Mouse (Mus musculus) thymus, postnatal 36 days (tissue): ENCODE measurements around the gene Dnajc6.
A peak's percentile ranks its signal among the peaks of the same experiment; 100 is the strongest.

Experiments used
- DNase-seq, 2 experiments: peaks; one replicate each; pipeline ENCODE4 v3.0.0; 2022; ENCODE audit warnings: mixed read lengths in 2 of 2

Dnajc6 gene

DNA sequence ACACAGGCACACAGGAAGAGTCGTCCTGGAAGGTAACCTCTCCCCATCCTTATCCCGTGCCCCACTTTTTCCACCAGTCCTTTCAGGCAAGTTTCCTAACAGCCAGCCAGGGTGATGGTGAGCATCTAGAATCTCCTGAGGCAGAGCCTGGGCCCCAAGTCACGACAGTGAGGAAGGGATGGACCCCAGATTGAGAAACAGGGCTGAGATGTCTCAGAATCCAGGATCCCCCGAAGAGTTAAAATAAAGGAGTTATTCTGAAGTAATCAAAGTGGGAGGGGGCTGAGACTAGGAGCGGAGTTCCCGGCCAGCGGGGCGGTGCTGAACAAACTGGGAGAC lies 150.4 kb downstream of the Dnajc6 start:
- no peak for DNase-seq

DNA sequence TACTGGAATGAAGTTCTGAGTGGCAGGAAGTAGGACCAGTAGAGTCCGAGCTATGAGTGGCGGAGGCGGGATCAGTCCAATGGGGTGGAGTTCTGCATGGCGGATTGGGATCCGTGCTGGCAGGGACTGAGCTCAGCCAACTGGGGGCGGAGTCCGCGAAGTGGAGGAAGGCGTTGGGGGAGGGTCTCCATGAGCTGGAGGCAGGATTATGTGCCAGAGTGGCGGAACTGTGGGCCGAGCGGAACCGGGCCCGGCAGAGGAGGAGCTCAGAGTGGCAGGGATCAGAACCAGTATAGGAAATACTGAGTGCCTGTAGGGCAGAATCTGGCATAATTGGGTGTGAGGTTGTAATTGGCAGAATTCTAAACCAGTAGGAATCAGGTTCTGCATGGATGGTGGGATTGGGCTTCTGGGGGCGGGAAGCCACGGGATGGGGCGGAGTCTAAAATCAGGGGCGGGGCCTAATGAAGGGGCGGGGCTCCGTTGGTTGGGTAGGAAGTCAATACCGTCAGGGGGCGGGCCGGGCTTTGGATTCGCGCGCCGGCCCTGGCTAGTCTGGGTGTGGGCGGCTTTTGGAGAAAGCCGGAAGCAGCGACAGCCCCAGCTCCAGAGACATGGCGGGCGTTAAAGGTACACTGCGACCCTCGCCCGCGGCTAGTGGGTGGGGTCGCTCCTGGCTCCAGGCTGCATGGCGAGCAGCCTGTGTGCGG lies 150.9 kb downstream of the Dnajc6 start, which contains the start of gene Leprot:
TSS of gene Leprot (plus strand) at position 523 of the 710 bp plus-strand sequence.
- DNase-seq: peak; percentile 87 to 88

DNA sequence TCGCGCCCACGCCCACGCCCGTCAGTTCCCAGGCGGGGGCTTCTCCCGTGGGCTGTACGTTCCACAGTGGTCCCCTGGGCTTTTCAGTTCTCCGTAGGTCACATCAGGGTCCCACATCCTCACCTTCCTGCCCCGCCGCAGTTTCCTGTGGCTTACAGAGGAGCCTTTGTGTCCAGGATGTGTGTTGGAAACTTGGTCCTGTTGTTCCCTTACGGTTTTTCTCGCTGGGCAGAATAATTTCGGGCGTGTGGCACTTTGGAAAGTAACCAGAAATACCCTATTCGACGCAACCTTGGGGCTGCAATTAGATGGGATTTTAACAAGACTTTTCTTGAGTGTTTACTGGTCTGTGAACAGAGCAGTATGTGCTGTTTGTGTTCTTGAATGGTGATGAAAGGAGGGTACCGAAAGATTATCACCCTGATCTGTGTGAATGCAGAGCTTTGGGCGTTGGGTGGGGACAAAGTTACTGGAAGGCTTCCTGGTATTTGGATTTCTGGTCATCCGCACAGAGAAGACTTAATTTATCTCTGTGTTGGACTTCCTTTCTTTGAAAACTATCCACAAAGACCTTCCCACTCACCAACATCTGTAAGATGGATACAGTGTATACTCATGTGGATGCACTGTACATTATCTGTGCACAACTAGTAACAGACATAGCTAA lies 151.7 kb downstream of the Dnajc6 start:
- DNase-seq: no peak

DNA sequence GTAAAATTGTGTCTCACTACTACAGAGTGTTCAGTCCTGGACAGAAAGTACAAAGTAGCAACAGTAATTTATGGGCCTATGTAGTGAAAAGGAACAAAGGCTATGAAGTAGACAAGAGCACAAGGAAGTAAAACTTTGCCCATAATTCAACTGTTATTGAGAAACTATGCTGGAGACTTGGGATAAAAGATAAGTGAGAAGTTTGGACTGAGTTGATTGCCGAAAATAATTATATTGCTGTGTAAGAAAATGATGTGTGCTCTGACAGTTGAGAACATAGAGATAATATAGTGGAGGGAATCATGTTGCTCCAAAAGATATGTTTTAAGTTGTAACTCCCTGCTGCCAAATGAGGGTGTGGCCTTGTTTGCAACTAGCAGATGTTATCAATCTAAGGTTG lies 152.3 kb downstream of the Dnajc6 start:
- no peak for DNase-seq

DNA sequence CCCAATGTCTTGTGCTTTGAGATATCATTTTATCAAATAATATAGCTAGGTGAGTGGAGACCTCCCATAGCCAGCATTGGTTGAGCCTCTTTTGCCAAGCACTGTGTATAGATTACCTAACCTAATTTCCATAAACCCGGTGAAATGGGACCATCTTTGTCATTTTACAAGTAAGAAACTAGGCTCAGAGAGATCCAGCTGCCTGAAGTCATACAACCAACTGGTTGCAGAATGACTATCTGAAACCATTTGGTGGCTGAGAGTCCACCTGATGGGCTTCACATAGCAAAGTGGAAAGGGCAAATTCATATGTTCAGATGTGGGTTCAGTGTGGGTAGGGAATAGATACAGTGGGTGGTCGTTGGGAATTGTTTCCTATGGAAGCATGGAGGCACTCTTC lies 154.5 kb downstream of the Dnajc6 start:
- DNase-seq: no peak

DNA sequence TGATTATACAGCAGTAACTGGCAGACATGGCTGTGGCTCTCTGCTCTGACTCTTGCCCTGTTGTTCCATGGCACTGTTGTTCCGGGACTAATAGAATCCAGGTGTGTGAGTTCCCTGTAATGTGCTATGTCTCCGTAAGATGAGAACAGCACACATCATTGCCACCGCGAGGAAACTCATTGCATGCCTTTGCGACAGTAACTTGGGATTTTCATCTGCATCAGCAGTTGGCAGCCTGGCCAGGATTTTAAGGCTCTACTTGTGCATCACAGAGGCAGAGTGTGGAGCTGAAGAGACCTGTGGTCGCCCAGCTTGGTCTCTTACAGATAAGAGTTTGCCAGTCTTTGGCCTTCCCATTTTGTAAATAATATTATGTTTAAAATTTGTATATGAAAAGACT lies 157.8 kb downstream of the Dnajc6 start:
- no peak for DNase-seq

DNA sequence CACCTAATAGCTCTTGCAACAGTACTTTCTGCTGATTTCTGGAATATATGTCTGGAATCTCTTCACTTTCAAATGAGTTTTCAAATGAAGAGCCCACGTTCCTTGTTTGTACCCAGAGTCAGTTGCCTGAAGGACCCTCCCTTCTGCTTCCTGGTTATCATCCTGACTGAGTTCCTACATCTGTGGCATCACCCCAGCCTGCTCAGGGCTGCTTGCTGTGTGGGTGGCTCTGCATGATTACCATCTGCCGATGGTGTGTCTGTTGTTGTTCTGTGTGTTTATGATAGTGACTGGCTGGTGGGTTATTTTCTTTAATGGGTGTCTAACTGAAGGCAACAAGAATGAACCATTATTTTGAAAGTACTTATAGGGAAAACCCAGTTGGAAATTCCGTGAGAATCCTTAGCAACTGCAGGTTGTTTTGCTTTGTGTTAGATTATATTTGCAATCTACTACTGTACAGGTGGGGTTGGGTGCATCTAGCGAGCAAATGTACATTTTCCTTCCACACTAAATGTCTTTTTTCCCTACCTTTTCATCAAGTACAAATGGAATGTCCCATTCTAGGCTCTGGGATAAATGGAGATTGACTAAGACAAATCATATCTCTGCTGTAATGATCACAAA lies 158.5 kb downstream of the Dnajc6 start:
- DNase-seq: no peak

DNA sequence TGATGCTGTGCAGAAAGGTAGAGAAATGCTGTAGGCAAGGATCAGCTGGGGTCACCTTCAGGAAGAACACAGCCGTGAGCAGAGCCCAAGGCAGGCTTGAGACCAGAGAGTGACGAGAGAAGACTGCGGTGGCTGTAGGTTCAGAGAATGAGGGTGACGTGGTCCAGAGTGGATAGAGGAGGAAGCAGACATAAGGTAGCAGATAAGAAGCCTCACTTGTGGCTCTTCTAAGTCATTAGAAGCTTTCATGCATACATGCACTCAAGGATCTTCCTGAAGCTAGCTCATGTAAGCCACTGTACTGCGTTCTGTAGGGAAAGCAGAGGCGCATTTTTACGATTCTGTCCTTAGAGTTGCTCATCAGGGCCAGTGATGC lies 159.0 kb downstream of the Dnajc6 start:
- no peak for DNase-seq

DNA sequence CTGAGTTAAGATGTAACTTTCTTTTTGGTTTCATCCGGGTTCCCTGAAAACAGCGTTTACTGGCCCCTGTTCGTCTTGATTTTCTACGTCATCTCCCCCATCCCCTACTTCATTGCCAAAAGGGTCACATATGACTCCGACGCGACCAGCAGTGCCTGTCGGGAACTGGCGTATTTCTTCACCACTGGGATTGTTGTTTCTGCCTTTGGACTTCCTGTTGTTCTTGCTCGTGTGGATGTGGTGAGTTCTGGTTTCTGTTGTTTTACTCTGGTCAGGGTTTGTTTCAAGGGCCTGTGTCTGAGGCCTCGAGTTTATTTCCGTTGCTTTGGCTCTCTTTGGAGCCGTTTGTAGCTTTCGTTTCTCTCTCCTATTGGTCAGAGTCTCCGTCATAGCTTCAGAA lies 159.6 kb downstream of the Dnajc6 start:
- DNase-seq: no peak

DNA sequence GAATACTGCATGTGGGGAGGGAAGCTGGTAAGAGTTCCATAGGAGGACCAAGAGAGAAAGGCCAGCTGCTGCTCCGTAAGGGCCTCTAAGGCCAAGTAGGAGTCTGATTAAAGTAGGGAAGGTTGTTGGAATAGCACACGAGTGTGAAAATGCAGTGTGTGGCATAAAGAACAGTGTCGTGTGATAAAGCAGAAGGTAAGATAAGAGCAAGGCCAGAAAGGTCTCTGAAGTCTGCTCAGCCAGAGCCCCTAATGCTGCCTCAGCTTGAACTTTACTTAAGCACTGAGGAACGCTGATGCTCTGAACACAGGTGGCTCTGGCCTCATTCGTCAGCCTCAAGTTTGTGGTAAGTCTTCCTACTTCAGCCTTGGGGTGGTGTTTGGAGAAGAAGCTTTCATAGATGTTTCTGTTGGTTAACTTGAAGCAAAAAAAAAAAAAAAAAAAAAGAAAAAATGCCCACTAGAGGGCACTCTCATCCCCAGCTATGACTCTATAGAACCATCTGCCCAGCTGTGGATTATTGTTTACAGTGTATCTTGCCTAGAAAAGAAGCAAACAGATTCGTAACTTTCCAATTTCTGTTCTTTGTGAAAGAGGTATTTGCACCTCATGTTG lies 160.6 kb downstream of the Dnajc6 start:
- no peak for DNase-seq

DNA sequence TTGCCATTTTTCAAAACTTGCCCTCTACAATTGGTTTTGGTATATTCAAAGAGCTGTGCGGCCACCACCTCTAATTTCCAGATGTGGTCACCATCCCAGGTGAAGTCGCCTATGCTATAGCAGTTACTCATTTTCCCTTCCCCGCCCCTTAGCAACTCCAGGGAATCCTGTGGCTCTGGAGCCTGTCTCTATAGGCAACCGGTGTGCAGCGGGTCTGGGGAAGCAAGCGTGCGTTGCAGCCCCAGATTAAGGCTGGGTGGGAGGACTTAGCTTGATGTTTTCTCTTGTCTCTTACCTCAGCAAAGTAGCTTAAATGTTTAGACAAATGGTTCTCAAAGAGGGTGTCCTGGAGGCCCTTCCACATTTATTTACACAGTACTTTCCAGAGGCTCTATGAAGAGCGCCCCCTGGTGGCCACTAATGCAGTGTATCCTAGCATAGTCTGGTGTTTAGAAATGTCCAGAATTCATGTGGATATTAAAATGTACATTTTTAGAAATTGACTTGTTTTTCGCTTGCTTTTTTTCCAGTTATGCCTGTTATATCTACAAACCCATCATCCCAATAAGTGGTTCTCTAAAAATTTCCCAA lies 167.8 kb downstream of the Dnajc6 start:
- peak; percentile 37 to 56 for DNase-seq

DNA sequence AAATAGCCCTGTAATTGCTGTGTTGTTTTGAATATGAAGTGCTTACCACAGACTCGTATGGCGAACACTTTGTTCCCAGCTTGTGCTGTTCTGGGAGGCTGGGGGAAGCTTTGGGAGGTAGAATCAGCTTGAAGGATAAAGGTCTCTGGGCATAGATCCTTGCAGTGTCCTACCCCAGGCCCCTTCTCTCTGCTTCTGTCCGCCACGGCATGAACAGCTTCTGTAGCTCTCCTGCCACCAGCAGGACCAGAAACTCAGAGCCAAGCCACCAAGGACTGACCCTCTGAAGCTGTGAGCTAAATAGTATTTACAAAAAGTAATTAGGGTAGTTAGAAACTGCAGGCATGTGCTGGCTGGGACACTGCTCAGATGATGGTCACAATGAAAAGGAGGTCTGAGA lies 168.3 kb downstream of the Dnajc6 start:
- DNase-seq: no peak

DNA sequence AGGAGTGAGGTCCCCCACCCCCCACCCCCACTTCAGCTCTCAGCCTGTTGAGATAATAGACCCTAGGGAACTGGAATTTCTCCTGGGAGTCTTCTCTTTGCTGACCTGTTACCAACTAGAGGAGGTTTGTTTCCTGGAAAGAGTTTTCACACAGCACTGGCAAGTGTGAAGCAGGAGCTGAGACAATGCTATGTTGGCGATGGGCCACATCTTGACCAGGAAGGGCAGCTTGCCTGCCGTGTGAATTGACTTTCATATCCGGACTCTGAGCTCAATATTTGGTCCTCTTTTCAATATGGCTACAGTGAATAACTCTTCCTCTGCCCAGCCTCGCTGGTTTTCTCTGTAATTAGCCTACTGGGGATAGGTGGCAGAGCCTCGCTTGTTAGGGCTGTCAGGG lies 172.7 kb downstream of the Dnajc6 start:
- no peak for DNase-seq

DNA sequence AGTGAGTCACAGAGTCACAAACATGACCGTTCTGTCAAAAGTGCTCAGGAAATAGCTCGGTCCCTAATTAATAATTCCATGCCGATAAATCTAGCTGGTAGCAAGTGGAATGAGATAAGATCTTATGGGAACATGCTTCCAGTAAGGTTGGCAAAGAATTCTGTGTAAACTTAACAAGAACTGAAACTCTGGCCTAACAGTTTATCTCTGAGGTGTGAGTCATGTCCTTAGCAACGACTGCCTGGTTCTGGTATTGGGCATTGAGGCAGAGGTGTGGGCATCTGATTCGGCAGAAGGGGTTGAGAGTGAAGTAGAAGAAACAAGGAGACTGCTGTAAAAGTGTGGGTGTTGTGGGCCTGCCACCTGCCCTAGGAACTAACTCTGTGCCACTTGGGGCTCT lies 173.4 kb downstream of the Dnajc6 start:
- DNase-seq: no peak

DNA sequence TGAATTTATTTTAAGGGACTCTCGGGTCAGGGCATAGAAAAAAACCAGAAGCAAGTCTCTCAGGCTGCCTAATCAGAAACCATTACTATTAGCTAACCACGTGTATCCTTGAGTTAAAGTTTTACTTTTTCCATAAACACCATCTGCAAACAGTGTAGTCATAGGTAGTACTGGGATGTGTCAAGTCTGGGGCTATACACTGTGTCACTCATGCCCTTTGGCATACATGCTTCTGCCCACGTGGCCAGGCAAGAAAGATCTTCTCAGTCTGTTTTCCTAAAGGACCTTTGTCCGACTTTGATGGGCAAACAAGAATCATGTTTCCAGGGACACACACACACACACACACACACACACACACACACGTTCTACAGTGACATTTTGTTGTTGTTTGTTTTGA lies 178.3 kb downstream of the Dnajc6 start:
- no peak for DNase-seq

DNA sequence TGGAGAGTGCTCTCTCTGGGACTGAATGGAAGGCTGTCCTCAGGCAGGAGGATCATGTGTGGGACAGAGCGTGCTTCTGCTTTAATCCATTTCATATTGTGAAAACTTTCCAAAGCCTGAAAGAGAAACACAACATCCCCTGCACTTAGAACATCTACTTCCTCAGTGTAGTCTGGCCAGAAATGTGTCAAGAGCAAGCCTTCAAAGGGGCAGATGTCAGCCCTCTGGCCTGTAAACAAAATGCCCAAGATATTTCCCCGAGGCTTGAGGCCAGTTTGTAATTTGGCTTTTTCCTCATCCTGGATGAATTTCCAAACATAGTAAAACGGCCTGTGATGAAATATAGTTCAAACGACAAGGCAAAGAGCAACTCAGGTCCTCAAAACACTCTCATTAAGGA lies 179.3 kb downstream of the Dnajc6 start:
- DNase-seq: no peak

DNA sequence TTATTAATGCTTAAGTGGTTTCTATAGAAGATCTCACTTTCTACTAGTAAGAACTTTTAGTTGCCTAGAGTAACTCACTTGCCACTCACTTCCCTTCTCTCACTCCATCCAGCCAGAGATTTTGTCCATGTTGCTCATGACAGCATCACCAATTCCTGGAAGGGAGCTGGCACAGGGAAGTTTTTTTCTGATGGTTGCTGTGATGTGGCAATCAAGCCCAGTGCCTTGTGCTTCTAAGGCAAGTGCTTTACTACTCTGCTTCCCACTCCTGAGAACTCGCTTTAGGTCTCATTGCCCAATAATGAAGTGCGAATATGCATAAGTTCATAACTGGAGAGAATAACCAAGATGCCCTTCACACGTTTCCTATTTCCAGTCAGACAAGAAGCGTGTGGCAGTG lies 186.2 kb downstream of the Dnajc6 start:
- no peak for DNase-seq

DNA sequence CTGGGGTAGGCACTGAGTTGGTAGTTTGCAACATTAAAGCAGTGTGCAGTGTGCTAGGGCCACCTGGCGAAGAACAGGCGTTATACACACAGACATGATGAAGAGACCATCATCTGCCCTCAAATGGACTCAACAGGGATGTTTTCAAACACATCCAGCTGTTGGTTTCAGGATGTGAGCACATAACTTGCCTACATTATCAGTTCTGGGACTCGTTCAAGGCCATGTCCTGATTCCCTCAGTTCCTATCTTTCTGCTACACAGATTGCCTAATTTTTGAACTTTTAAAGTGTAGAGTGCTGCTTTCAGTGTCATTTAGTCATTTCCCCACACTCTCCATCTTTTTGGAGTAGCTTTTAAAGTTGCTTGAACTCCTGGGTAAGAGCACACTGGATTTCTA lies 186.6 kb downstream of the Dnajc6 start:
- DNase-seq: no peak

DNA sequence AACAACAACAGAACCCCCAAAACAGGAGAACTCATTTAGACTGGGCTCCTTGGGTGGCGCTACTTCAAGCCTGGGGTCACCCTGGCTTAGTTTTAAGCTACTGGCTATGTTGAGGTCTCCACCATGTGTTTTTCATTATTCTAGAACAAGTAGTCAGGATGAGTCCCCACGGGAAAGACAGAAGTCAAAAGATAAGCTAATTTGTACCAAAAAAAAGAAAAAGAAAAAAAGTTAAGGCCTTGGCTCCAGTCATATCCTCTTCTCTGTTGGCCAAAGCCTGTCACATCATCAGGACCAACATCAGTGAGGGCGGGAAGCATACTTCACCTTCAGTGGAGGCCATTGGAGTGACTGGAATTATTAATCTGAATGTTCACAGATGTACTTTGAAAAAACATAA lies 188.4 kb downstream of the Dnajc6 start:
- no peak for DNase-seq

DNA sequence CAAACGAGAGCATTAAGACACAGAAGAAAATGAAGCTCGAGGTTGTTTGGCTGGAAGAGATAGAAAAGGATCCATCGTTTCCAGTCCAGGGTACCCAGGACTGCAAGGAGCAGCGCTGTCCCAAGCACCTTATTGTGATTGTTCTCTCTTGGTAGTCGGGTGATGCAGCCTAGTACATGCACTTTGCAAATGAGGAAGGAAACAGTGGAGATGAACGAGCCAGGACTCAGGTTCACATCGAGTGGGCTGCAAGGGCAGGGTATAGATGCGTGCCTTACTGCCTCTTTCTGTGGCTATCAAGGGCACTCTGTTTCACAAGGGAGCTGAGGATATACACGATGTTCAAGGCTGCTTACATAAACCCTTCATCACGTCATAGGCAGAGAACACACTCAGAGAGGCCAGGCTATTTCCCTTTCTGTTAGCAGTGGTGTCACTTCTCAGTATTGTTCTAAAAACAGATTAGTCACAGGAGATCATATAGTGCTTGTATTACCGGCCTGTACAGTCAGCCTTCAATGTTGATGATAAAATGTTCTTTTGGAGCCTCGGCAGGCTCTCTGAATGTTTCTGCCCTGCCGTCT lies 189.9 kb downstream of the Dnajc6 start:
- DNase-seq: no peak

DNA sequence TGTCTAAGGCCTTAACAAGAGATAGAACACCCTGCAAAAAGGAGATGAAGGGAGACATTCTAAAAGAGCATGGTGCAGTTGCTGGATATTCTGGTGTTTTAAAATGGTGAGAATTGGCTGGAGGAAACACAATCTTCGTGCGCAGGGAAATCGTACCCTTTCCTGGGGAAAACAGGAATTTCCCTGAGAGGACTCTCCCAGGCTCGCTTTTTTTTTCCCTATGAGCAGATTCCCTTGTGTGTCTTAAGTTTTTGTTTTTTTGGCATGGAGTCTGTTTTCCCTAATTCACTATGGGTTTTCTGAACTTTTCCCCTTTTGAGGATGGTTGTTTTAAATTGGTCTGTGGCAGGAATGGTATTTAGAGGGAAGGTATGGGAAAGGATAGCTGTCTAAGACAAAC lies 192.8 kb downstream of the Dnajc6 start:
- DNase-seq: no peak

DNA sequence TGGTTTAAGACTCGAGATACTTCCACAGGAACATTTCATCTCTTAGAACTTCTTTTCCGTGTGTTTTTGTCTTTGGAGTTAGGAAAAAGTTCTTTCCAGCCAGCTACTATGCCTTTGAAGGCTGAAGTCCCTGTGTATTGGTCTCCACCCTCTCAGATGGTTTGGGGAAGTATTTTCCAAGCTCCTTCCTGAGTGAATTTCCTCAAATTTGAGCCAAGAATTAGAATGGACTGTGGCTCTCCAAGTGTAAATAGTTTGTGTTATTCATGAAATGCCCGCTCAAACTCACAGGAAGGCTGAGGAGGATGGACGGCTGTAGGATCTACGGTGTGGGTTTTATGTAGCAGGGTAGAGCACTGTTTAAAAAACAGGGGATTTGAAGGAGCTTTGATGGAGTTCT lies 193.2 kb downstream of the Dnajc6 start:
- DNase-seq: no peak
